Mouse (Mus musculus) thymus, adult 2 months (tissue): Measurements from ENCODE around the gene Ankdd1a. TPM values are rescaled to one million over a fixed set of nuclear protein-coding genes. Genes with fewer than 3 reads are reported as not detected.

Experiments
- DNase-seq: peaks from one replicate; pipeline ENCODE4 v3.0.0; 2021
- H3K27ac ChIP-seq: fragments of 200-500 bp; 2 replicates; pipeline ENCODE4 v1.5.1; 2012; ENCODE audit warnings: low read length, control low read depth; ENCODE audit not compliant: control insufficient read depth, insufficient read depth
- H3K27me3 ChIP-seq: fragments of 200-500 bp; 2 replicates; pipeline ENCODE4 v1.6.1; 2012; ENCODE audit warnings: mild to moderate bottlenecking, low read length, moderate library complexity, mixed read lengths; ENCODE audit not compliant: control insufficient read depth, insufficient read depth
- H3K36me3 ChIP-seq: fragments of 200-500 bp; 2 replicates; pipeline ENCODE4 v1.6.1; 2012; ENCODE audit warnings: mild to moderate bottlenecking, low read length, moderate library complexity; ENCODE audit not compliant: control insufficient read depth, insufficient read depth
- H3K4me1 ChIP-seq: fragments of 200-500 bp; replicated peaks from 2 replicates; pipeline ENCODE4 v1.6.1; 2012; ENCODE audit warnings: low read length; ENCODE audit not compliant: control insufficient read depth, insufficient read depth
- H3K4me3 ChIP-seq: fragments of 200-500 bp; 2 replicates; pipeline ENCODE4 v1.5.1; 2012; ENCODE audit warnings: mild to moderate bottlenecking, low read length, control low read depth, moderate library complexity; ENCODE audit not compliant: control insufficient read depth, insufficient read depth
- CTCF ChIP-seq: fragments of 200-500 bp; IDR thresholded peaks from 2 replicates; pipeline ENCODE4 v1.5.1; 2012; ENCODE audit warnings: mild to moderate bottlenecking, control low read depth, low read length, moderate library complexity, borderline replicate concordance; ENCODE audit not compliant: control insufficient read depth, poor library complexity, insufficient read depth; ENCODE audit errors: extremely low read depth
- POLR2A ChIP-seq: fragments of 200-500 bp; IDR thresholded peaks from 2 replicates; pipeline ENCODE4 v1.6.1; 2012; ENCODE audit warnings: mild to moderate bottlenecking, low read length, control low read depth, moderate library complexity; ENCODE audit not compliant: control insufficient read depth, poor library complexity, insufficient read depth; ENCODE audit errors: extremely low read depth
- WGBS: fragments of 180-500 bp; shearing (Covaris S2); methylation state at CpG from one replicate; pipeline ENCODE4 v1.1.7; 2018; 5-methylcytosine and 5-hydroxymethylcytosine counted together
- polyA plus RNA-seq: library from polyadenylated mRNA; depleted of rRNA; stranded (reverse); fragments of >200 nt; gene quantifications from 2 replicates; pipeline ENCODE4 v1.2.3, GENCODE M21; 2012

Gene Ankdd1a
- polyA plus RNA-seq, 1 experiment = 0.15 TPM

GRCm38 (mm10) chr9:65492851-65493250, 27.1 kb downstream of the Ankdd1a start:
- H3K36me3 ChIP-seq = 0 out of 2 replicates have a peak, but pooled peaks cover 4% of the 10 kb centered on the region
- no peaks in the 10 kb centered on the region for H3K4me1 ChIP-seq
- WGBS = 94% methylated on average over 4 of the region's 4 CpGs
- no peak for DNase-seq
- no peak for TF ChIP-seq CTCF
- no peak for TF ChIP-seq POLR2A
- H3K27me3 ChIP-seq = no peaks in the 10 kb centered on the region
- H3K4me3 ChIP-seq = no peak overlapping the region
- H3K27ac ChIP-seq = no peak overlapping the region

- H3K27me3 ChIP-seq = no peaks in the 10 kb centered on the region
- peaks cover 4% of the 10 kb centered on the region for H3K36me3 ChIP-seq
- TF ChIP-seq POLR2A (no peak), CTCF (no peak)
- no peaks in the 10 kb centered on the region for H3K4me1 ChIP-seq
- H3K27ac ChIP-seq = no peak overlapping the region
- no peak overlapping the region for H3K4me3 ChIP-seq
- 88% methylated on average over 2 of the region's 2 CpGs for WGBS
- no peak for DNase-seq
These were observed 27.6 kb downstream of the Ankdd1a start for GRCm38 (mm10) chr9:65492351-65492750.

GRCm38 (mm10) chr9:65491476-65491875, 28.5 kb downstream of the Ankdd1a start:
- DNase-seq = no peak
- TF ChIP-seq CTCF = no peak
- TF ChIP-seq POLR2A = no peak

GRCm38 (mm10) chr9:65480071-65480470, 39.9 kb downstream of the Ankdd1a start:
- no peak for DNase-seq
- no peak for TF ChIP-seq CTCF
- TF ChIP-seq POLR2A = no peak
- H3K4me3 ChIP-seq = no peak overlapping the region
- no peaks in the 10 kb centered on the region for H3K27me3 ChIP-seq
- H3K4me1 ChIP-seq = no peaks in the 10 kb centered on the region
- H3K36me3 ChIP-seq = peaks cover 32% of the 10 kb centered on the region
- 97% methylated on average over 5 of the region's 5 CpGs for WGBS
- H3K27ac ChIP-seq = no peak overlapping the region

More at GRCm38 (mm10) chr9:65491476-65491875, 28.5 kb downstream of the Ankdd1a start:
- 73% methylated on average over 3 of the region's 3 CpGs for WGBS
- Histone ChIP-seq H3K27me3 (no peaks in the 10 kb centered on the region), H3K4me1 (no peaks in the 10 kb centered on the region), H3K27ac (no peak overlapping the region), H3K36me3 (peaks cover 9% of the 10 kb centered on the region), H3K4me3 (no peak overlapping the region)

- 97% methylated on average over 8 of the region's 8 CpGs for WGBS
- H3K36me3 ChIP-seq = peaks cover 23% of the 10 kb centered on the region
- DNase-seq = no peak
These were observed 40.8 kb downstream of the Ankdd1a start for GRCm38 (mm10) chr9:65479158-65479557.

GRCm38 (mm10) chr9:65472769-65473168, 47.2 kb downstream of the Ankdd1a start:
- WGBS = 93% methylated on average over 4 of the region's 4 CpGs
- Histone ChIP-seq H3K4me1 (no peaks in the 10 kb centered on the region), H3K4me3 (no peak overlapping the region), H3K27me3 (no peaks in the 10 kb centered on the region), H3K27ac (no peak overlapping the region), H3K36me3 (peaks cover 19% of the 10 kb centered on the region; the same call in 1 of the 2 replicates)
- no peak for DNase-seq
- TF ChIP-seq POLR2A (no peak), CTCF (no peak)

More at GRCm38 (mm10) chr9:65479158-65479557, 40.8 kb downstream of the Ankdd1a start:
- no peak overlapping the region for H3K27ac ChIP-seq
- no peaks in the 10 kb centered on the region for H3K27me3 ChIP-seq
- no peak overlapping the region for H3K4me3 ChIP-seq
- TF ChIP-seq POLR2A = no peak
- TF ChIP-seq CTCF = no peak
- H3K4me1 ChIP-seq = no peaks in the 10 kb centered on the region

- H3K27ac ChIP-seq = no peak overlapping the region
- peaks cover 19% of the 10 kb centered on the region for H3K36me3 ChIP-seq
- H3K4me3 ChIP-seq = no peak overlapping the region
- H3K27me3 ChIP-seq = no peaks in the 10 kb centered on the region
- peaks cover 4% of the 10 kb centered on the region for H3K4me1 ChIP-seq
- no peak for TF ChIP-seq CTCF
- TF ChIP-seq POLR2A = no peak
- 82% methylated on average over 11 of the region's 11 CpGs for WGBS
- DNase-seq = no peak
These were observed 52.3 kb downstream of the Ankdd1a start for GRCm38 (mm10) chr9:65467686-65468085.
